Mouse (Mus musculus): ENCODE results near the gene Arid5b.

The Arid5b gene

GRCm38 (mm10) chr10:68164723-68165706 lies 113.5 kb downstream of the Arid5b start:
- peak; percentile 51 for DNase-seq (ENCODE audit: low read depth, low spot score)

DNA sequence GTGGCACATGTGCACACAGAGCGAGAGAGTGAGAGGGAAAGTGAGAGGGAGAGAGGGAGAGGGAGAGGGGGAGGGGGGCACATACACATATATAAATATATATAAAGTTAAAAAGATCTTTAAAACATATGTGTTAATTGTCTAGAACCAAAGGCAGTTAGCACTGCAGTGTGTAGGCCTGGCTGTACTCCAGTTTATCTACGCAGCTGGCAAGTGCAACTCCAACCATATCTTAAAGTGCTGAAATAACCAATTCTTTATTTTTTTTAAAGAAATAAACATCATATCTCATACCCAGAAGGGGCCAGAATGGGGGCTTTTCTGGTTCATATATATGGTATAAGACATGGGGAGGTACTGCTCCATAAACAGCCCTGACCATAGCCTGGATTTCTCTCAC lies 114.4 kb downstream of the Arid5b start:
- H3K27me3 ChIP-seq (ENCODE audit: control insufficient read depth, insufficient read depth, low read length, poor library complexity, severe bottlenecking) = no peaks in the 10 kb centered on the region
- DNase-seq (ENCODE audit: low read depth, low spot score) = no peak
- H3K36me3 ChIP-seq (ENCODE audit: control insufficient read depth, insufficient read depth, low read length, poor library complexity, severe bottlenecking) = no peaks in the 10 kb centered on the region; the same call in 1 of the 2 replicates

More at GRCm38 (mm10) chr10:68164723-68165706, 113.5 kb downstream of the Arid5b start:
- no peaks in the 10 kb centered on the region for H3K27me3 ChIP-seq (ENCODE audit: control insufficient read depth, insufficient read depth, low read length, poor library complexity, severe bottlenecking)
- no peaks in the 10 kb centered on the region; the same call in 1 of the 2 replicates for H3K36me3 ChIP-seq (ENCODE audit: control insufficient read depth, insufficient read depth, low read length, poor library complexity, severe bottlenecking)

GRCm38 (mm10) chr10:68159759-68160158 lies 118.8 kb downstream of the Arid5b start:
- no peaks in the 10 kb centered on the region; the same call in 1 of the 2 replicates for H3K36me3 ChIP-seq (ENCODE audit: control insufficient read depth, insufficient read depth, low read length, poor library complexity, severe bottlenecking)
- no peaks in the 10 kb centered on the region for H3K27me3 ChIP-seq (ENCODE audit: control insufficient read depth, insufficient read depth, low read length, poor library complexity, severe bottlenecking)
- DNase-seq (ENCODE audit: low read depth, low spot score) = no peak

DNA sequence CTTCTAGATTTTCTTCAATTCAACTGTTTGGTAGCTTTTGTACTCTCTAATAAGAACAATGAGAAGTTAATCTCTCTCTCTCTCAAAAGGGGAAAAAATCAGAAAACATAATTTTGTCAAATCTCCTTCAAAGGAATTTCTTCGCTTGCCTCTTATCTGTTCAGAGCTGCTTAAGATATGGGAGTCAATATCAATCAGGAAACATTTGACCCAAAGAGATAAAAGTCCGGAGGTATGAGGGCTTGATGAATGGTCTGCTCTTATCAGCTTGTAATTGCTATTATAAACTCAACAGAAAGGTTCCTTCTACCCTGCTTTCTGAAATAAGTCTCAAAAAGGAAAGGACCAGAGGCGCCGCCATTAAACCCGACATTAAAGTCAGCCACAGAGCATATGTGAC lies 120.0 kb downstream of the Arid5b start:
- DNase-seq (ENCODE audit: low read depth, low spot score) = no peak
- H3K36me3 ChIP-seq (ENCODE audit: control insufficient read depth, insufficient read depth, low read length, poor library complexity, severe bottlenecking) = no peaks in the 10 kb centered on the region; the same call in 1 of the 2 replicates
- no peaks in the 10 kb centered on the region for H3K27me3 ChIP-seq (ENCODE audit: control insufficient read depth, insufficient read depth, low read length, poor library complexity, severe bottlenecking)

DNA sequence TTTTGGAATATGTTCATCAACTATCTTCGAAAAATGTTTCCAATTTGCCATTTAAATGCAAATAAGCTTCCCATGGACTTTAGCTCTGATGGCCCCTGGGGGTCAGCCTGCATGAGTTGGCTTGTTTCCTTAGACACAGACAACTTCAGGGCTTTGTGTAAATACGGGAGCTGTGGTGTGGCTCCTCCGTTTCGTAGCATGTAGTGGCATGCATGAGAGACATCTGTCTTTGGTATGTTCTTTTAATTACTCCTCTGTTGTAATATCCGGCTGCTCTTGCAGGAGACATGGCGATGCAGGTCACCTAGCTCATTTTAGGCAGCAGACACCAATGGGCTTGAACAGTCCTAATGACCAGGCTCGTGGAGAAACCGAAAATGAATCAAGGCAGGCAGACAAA lies 121.0 kb downstream of the Arid5b start:
- H3K36me3 ChIP-seq (ENCODE audit: control insufficient read depth, insufficient read depth, low read length, poor library complexity, severe bottlenecking) = no peaks in the 10 kb centered on the region
- DNase-seq (ENCODE audit: low read depth, low spot score) = no peak

DNA sequence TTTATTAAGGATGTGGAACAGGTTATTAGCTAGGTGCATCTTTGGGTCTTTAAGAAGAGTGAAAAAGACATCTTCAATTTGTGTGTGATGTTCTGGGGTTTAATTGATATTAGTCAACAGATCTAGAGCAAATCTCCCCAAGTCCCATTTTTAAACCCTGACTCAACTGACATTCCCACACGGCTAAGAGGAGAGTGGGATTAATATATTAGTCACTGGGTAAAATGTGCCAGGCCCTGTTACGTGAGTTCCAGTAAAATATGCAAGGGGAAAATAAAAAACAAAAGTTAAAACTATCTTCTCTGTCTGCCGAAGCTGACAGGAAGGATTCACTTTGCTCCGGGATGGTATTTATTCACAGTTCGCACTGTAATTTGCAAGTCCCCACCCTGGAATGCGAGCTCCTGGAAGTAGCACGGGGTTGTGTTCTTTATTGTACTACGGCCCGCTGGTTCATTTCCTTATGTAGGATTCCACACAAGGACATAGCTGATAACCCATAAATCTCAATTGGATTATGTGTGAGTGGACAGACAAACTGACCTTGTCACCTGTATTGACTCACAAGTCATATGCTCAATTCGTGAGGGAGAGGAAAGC lies 121.8 kb downstream of the Arid5b start:
- H3K27me3 ChIP-seq (ENCODE audit: control insufficient read depth, insufficient read depth, low read length, poor library complexity, severe bottlenecking) = no peaks in the 10 kb centered on the region
- DNase-seq (ENCODE audit: low read depth, low spot score) = no peak
- no peaks in the 10 kb centered on the region for H3K36me3 ChIP-seq (ENCODE audit: control insufficient read depth, insufficient read depth, low read length, poor library complexity, severe bottlenecking)

More for the DNA sequence above, 121.0 kb downstream of the Arid5b start:
- H3K27me3 ChIP-seq (ENCODE audit: control insufficient read depth, insufficient read depth, low read length, poor library complexity, severe bottlenecking) = no peaks in the 10 kb centered on the region

GRCm38 (mm10) chr10:68156159-68156558 lies 122.4 kb downstream of the Arid5b start:
- no peak for DNase-seq (ENCODE audit: low read depth, low spot score)
- H3K27me3 ChIP-seq (ENCODE audit: control insufficient read depth, insufficient read depth, low read length, poor library complexity, severe bottlenecking) = no peaks in the 10 kb centered on the region
- no peaks in the 10 kb centered on the region for H3K36me3 ChIP-seq (ENCODE audit: control insufficient read depth, insufficient read depth, low read length, poor library complexity, severe bottlenecking)

- Histone ChIP-seq H3K36me3 (ENCODE audit: control insufficient read depth, insufficient read depth, low read length, poor library complexity, severe bottlenecking) (no peaks in the 10 kb centered on the region), H3K27me3 (ENCODE audit: control insufficient read depth, insufficient read depth, low read length, poor library complexity, severe bottlenecking) (no peaks in the 10 kb centered on the region)
- no peak for DNase-seq (ENCODE audit: low read depth, low spot score)
Measured at GRCm38 (mm10) chr10:68155431-68156119, 123.0 kb downstream of the Arid5b start.

DNA sequence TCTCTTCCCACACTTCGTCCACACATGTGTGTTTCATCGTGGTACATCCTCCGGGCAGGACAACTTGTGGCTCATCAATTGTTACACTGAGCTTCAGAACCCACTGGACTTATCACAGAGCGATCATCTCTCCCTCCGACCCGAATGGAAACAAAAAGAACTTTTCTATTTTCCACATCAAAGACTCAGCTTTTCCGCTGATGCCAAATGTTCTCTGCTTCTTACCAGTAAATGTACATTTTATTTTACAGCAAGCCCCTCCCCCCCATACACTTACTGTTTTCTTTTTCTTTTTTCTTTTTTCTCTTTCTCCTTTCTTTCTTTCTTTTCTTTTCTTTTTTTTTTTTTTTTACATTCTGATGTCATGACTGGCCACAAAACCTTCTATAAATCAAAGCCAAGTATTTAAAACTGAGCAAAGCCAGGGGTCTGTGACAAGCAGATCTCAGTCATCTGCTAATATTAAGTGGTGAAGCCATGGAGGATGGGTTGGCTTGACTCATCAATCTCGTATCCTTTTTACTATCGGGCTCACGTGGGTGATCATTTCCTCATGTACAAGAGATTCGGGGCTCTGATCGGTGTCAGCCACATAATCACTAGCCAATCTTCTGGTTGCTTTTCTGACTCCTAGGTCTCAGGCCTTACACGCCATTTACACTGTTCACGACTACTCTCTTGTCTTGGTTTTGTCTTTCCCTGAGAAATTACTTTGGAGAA lies 124.3 kb downstream of the Arid5b start:
- H3K36me3 ChIP-seq (ENCODE audit: control insufficient read depth, insufficient read depth, low read length, poor library complexity, severe bottlenecking) = no peaks in the 10 kb centered on the region
- H3K27me3 ChIP-seq (ENCODE audit: control insufficient read depth, insufficient read depth, low read length, poor library complexity, severe bottlenecking) = no peaks in the 10 kb centered on the region
- DNase-seq (ENCODE audit: low read depth, low spot score) = no peak

DNA sequence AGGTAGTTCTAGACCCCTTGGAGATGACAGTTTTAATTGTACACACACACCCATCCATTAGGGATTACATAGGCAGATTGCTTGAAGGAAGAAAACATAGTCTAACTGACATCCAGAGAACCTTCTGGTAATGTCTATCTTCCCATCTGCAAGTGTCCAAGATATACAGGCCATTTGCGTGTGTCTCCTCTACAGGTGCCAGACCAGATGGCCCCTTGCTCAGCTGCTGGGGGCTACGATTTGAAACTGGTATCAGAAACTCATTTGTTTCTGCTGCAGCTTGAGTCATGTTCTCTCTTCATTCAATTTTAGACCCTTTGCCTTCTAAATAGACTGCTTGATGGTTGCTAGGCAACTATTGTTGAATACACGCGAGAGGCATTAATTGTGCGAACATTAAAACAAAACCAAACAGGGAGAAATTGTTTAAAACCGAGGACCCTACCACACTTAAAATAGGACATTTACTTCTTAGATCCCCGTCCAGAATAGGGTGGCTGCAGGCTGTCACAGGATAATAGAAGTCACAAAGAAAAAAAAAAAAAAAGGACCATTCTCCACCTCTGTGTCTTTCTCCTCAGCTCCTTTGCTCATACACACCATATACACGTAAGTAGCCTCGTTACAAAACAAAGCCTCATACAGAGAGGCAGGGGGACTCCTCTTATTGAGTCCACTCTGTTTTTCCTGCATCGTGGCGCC lies 125.0 kb downstream of the Arid5b start:
- Histone ChIP-seq H3K27me3 (ENCODE audit: control insufficient read depth, insufficient read depth, low read length, poor library complexity, severe bottlenecking) (no peaks in the 10 kb centered on the region), H3K36me3 (ENCODE audit: control insufficient read depth, insufficient read depth, low read length, poor library complexity, severe bottlenecking) (no peaks in the 10 kb centered on the region)
- DNase-seq (ENCODE audit: low read depth, low spot score) = no peak

DNA sequence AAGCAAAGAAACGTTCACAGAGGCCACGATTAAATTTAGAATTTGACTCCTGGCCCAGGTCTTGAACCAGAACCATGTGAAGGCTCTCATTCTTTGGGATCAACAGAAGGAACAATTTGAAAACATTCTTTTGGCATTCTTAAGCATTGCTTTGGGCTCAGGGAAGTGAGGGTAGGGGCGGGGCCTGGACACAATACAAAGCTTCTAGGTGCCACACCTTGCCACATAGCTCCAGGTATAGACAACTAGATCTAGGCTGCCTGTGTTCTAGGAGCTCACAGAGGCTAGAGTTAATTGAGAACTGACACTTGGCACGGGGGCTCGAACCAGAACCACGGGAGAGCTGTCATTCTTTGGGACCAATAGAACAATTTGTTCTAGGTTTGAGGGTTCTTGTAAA lies 130.0 kb downstream of the Arid5b start:
- no peak for DNase-seq (ENCODE audit: low read depth, low spot score)
- Histone ChIP-seq H3K36me3 (ENCODE audit: control insufficient read depth, insufficient read depth, low read length, poor library complexity, severe bottlenecking) (no peaks in the 10 kb centered on the region), H3K27me3 (ENCODE audit: control insufficient read depth, insufficient read depth, low read length, poor library complexity, severe bottlenecking) (no peaks in the 10 kb centered on the region)

- no peaks in the 10 kb centered on the region for H3K27me3 ChIP-seq (ENCODE audit: control insufficient read depth, insufficient read depth, low read length, poor library complexity, severe bottlenecking)
- no peak for DNase-seq (ENCODE audit: low read depth, low spot score)
- H3K36me3 ChIP-seq (ENCODE audit: control insufficient read depth, insufficient read depth, low read length, poor library complexity, severe bottlenecking) = no peaks in the 10 kb centered on the region
Measured at GRCm38 (mm10) chr10:68147730-68148129, 130.8 kb downstream of the Arid5b start.

DNA sequence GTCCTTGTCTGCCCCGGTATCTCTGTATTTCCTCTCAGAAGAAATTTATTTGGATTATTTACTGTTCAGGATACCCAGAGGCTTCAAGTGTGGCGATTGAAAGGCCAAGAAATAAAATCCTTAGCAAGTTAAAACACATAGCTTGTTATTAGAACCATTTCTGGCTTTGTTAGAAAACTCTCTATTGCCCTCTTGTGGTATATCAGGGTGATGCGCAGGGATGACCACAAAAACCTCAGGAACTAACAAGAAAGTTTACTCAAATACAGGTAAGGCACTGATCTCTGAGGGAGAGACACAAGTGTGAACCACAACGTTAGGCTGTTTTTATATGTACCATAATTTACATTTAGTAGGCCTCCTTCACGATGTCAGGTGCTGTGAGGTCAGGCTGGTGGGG lies 131.7 kb downstream of the Arid5b start:
- Histone ChIP-seq H3K36me3 (ENCODE audit: control insufficient read depth, insufficient read depth, low read length, poor library complexity, severe bottlenecking) (no peaks in the 10 kb centered on the region), H3K27me3 (ENCODE audit: control insufficient read depth, insufficient read depth, low read length, poor library complexity, severe bottlenecking) (no peaks in the 10 kb centered on the region)
- peak; percentile 77 for DNase-seq (ENCODE audit: low read depth, low spot score)
